Mouse (Mus musculus) Muller cell, postnatal 12 days (primary cell): ENCODE results near the gene Chst8.

ENCODE experiments used
- DNase-seq: peaks from one replicate; pipeline ENCODE4 v3.0.0-alpha.2; 2015; ENCODE audit errors: inconsistent ontology term

Gene Chst8

DNA sequence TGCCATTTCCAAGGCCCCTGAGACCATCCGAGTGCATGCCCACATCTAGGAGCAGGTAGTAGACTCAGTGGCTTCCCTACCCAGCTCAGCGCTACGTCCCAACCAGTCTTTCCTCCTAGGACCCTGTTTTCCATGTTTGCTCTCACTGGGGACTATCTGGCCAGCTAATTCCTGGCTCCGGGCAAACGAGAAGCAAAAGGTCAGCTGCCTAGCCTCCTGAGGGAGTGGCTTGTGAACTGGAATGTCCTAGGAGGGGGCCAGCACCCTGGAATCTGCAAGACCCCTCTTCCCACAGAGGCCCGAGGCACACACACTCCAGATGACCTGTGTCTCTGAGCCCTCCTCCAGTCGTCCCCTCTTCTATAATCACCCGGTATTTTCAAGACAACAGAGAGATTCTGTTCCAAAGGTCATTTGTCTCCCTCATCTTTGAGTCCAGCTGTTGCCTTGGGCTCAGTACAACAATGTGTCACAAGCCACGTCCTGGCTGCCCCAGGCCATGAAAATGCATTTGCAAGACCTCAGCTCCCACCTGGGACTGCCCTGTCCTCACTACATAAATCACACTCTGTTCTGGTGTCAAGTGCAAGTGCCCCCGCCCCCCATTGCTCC lies 60.3 kb downstream of the Chst8 start:
- no peak for DNase-seq

GRCm38 (mm10) chr7:34750350-34750749 lies 62.2 kb downstream of the Chst8 start:
- DNase-seq, result no peak

- DNase-seq, result no peak
Measured at GRCm38 (mm10) chr7:34749753-34750152, 62.8 kb downstream of the Chst8 start.

DNA sequence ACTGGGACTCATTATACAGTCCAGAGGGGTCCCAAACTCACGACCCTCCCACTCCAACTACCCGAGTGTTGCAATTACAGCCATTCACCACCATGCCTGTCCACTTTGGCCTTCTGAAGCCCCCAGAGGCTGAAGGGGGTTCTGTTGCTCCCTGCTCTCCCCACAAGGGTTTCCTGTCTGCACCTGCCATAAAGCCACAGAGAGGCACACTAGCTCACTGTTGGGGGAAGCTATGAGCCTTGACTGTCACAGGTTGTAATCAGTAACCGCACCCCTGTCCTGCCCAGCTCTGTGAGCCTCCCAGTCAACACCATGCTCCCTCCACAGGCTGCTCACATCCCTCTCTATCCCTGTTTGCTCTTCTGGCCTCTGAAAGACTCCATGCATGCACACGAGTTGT lies 64.0 kb downstream of the Chst8 start:
- DNase-seq, result no peak

- DNase-seq, result no peak
Measured at GRCm38 (mm10) chr7:34747661-34748060, 64.8 kb downstream of the Chst8 start.

DNA sequence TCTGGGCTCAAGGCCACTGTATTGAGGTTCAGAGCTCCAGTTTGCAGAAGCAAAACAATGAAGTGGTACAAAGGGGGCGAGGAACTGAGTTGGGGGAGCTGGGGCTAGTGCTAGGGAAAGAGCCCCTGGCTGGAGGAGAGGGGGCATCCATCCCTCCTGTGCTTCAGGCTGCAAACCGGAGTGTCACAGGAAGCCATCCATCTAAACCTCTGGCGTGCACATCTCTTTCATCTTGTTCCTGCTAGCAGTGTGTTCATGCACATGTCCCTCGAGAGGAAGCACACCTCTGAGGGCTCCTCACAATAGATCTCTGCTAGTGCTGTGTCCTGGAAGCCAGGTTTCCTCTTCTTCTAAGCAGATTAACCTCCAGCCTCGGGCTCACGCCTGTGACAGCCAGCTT lies 65.9 kb downstream of the Chst8 start:
- DNase-seq, result no peak

DNA sequence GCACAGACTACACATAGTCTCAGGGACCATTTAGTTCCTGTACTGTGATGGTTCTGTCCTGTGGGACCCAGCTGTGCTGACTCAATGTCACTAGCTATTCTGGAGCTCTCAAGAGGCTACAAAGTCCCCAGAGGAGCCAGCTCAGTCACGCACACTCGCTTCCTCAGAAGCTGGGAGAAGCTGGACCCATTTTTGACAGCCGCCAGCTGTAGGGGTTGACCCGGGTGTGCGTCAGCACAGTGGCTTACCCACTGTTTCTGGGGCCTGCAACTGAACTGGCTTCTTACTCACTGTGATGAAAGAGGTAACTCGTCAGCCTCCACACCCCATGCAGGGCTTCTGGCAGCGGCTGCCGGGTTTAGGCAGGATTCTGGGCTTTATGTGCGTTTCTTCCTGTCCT lies 66.3 kb downstream of the Chst8 start:
- DNase-seq, result peak; percentile 58

DNA sequence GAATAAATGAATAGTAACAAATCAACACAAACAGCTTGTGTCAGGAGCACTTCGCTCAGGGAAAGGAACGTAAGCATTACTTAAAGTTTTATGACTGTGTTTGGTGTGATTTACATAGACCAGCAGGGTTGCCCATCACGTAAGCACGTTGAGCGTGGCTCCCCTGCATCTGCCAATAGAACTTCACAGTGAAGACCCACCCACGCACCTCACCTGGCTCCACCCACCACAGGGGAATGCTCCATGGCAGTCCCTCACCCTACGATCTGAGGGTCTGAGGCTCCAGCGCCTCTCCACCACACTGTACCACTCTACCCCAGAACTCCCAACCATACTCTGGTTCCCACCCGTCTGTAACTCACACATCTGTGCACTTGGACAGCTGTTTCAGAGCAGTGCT lies 67.1 kb downstream of the Chst8 start:
- no peak for DNase-seq

DNA sequence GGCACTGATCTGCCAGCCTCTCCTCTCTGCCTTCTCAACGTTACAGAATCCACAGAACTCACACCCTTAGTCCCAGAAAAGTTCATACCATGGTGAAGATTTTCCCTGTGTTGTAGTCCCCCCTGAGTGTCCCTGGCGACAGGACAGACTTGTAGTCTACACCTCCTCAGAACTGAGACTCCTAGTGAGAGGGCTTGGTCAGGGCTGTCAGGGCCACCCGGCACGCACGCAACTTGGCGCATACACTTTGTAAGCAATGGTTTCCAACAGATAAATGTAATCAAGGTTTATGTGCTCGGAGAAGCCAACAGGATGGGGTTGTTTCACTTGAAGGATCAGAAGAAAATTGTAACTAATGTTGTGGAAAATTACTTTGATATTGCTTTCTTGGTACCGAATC lies 67.5 kb downstream of the Chst8 start:
- DNase-seq, result no peak

DNA sequence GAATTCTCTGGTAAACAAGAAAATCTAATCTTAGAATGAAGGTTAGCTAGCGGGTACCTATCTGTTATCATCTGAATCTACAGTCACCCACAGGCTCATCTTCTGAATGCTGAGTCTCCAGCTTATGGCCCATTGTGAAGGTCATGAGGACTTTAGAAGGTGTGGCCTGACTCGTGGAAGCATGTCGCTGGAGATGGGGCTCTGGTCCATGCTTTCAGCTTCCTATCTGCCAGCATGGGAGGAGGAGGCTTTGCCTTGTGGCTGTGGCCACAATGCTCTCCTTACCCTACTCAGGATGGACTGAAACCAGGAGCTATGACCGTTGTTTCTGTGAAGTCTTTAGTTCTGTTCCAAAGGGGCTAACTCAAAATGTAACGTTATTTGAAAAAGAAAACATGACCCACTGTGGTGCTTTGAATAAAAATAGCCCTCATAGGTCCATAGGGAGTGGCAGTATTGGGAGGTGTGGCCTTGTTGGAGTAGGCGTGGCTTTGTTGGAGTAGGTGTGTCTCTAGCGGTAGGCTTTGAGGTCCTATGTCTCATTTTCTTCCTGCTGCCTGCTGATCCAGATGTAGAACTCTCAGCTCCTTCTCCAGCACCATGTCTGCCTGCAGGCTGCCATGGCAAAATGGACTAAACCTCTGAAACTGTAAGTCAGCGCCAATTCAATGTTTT lies 69.0 kb downstream of the Chst8 start:
- no peak for DNase-seq

DNA sequence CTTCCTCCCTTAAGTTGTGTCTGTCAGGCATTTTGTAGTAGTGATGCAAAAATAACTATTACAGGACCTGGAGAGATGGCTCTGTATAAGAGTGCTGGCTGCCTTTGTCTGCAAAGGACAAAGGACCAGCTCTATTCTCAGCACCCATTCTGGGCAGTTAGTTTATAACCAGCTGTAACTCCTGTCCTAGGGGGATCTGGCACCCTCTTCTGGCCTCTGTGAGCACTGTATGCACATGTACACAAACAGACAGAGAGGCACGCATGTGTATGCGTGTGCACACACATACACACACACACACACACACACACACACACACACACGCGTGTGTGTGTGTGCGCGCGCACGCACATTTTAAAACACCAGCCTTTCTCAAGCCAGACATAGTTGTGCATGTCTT lies 73.1 kb downstream of the Chst8 start:
- DNase-seq, result no peak

GRCm38 (mm10) chr7:34737206-34737605 lies 75.3 kb downstream of the Chst8 start:
- no peak for DNase-seq

- peak; percentile 31 for DNase-seq
Measured at GRCm38 (mm10) chr7:34734348-34734747, 78.2 kb downstream of the Chst8 start.

DNA sequence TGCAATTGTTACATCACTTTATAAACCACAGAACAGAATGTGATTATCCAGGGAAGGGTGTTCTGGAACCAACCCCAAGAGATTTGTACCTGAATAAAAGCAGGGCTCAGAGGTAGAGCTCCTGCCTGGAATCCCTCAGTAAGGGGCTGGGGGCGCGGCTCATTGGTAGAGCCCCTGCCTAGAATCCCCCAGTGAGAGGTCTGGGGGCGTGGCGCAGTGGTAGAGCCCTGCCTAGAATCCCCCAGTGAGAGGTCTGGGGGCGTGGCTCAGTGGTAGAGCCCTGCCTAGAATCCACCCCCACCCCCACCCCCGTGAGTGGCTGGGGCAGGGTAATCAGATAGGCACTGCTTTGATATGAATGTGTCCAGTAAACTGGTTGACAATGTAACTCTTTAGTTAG lies 83.6 kb downstream of the Chst8 start:
- no peak for DNase-seq

DNA sequence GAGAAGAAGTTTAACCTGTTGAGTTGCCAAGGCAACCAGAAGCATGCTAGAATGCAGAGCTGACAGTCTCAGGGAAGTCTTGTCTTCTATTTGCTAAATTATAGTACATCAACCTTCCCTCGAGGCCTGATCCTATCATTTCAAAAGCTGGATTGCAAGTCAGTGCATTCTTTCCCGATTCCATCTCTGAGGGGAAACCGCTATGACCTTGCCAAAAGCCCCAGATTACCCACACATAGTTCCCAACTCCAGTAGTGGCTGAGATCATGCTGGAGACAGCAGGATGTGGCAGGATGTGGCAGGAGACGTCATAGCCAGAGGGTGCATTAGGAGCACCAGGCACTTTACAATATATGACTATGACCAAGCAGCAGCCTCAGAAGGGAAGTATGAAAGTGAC lies 87.3 kb downstream of the Chst8 start:
- no peak for DNase-seq

DNA sequence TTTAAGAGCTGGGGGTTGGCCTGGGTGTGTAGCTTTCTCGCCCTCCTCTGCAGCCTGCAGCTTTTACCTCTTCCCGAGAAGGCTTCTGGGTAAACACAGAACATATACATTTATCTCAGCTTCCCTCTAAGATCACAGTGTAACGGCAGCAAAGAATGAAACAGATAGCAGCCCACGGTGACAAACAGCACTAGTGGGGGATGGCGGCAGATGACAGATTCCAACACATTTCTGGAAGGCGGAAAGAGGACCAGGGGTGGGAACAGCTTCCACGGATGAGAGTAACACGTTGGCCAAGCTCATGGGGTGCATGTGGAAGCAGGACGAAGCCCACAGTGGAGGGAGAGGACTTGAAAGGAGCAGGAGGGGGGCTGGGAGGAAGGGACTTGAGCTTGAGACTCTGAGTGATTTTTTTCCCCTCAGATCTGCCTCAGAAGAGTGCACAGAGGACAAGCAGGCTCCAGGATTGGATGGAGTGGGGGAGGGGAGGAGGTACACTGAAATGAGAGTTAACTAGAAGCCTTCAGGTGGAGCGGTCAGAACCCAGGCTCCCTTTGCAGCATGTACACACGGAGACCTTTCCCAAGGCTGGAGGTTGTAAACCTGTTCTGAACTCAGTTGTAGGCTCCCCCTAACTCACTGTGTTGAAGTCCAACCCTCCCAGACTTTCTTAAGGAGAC lies 89.8 kb downstream of the Chst8 start:
- no peak for DNase-seq

GRCm38 (mm10) chr7:34722151-34722550 lies 90.4 kb downstream of the Chst8 start:
- no peak for DNase-seq

DNA sequence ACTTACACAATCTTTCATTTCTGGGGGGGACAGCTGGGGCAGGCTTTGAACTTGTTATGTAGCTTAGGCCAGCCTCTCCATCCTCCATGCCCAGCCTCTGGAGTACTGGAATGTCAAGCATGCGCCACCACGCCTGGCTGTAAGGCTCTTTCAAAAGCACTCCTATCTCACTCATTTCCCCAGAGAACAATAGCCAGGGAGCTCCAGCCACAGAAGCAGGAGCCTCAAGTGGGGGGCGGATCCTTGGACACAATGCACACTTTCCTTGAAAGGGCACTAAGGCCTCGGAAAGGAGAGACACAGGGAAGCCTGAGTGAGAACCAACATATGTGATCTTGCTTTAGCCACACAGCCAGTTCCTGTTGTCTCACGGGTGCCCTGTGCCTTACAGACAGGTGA lies 90.9 kb downstream of the Chst8 start:
- peak; percentile 65 for DNase-seq

DNA sequence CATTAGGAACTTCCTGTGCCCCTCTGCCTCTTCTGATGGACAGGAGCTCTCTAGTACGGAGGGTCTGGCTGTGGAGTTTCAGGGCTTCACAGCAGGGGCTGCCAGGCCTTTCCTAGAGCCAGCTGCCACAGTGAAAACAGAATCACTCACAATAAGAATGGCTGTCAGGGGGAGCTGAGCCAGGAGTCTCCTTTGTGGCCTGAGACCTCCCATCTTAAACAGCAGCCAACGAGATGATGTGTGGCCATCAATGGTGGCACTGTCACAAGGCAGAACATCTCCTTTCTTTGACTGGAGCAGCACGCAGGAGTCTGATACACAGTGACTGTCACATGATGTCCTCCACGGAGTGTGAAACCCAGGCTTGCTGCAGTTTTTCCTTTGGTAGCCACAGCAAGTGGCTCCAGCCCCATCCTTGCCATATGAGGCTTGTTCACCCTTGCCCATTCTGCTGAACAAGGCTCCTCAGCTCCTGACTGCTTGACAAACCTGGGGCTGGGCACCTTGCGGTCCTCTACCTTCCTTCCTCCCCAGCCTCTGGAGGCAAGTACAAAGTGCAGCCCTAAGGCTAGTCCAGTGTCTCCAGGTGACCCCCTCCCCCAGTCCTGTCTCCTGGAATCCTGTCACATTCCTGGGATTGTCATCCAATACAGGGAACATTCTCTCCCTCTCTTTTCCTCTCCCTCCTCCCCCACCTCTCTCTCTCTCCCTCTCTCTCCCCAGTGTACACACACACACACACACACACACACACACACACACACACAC lies 91.4 kb downstream of the Chst8 start:
- no peak for DNase-seq

- DNase-seq, result peak; percentile 47
Measured at GRCm38 (mm10) chr7:34719599-34719998, 92.9 kb downstream of the Chst8 start.

GRCm38 (mm10) chr7:34718651-34719050 lies 93.9 kb downstream of the Chst8 start:
- DNase-seq, result peak; percentile 13

- DNase-seq, result peak; percentile 40
Measured at GRCm38 (mm10) chr7:34717161-34717810, 95.2 kb downstream of the Chst8 start.
